Mouse (Mus musculus): ENCODE data around the gene Cdx2.

Cdx2 gene

DNA sequence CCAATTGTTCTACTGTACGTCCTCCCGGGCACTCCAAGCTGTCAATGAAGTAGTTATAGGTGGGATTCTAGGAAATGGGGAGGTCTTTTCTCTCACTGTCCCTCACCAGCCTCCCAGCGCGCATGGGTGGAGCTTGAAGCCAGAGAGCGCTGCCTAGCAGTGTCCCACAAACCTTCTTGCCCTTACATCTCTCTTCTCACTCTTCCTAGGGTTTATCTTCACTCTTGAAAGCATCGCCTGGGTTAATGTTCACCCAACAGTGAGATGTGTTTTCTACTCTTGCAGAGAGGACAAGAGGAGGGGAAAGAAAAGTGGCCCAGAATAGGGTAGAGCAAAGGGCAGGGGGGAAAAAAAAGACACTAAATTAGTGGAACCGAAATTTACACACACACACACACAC, 10.3 kb upstream of the Cdx2 start:
- no peak for DNase-seq (ENCODE audit: low read depth in 2 of 2, low spot score in 2 of 2)

DNA sequence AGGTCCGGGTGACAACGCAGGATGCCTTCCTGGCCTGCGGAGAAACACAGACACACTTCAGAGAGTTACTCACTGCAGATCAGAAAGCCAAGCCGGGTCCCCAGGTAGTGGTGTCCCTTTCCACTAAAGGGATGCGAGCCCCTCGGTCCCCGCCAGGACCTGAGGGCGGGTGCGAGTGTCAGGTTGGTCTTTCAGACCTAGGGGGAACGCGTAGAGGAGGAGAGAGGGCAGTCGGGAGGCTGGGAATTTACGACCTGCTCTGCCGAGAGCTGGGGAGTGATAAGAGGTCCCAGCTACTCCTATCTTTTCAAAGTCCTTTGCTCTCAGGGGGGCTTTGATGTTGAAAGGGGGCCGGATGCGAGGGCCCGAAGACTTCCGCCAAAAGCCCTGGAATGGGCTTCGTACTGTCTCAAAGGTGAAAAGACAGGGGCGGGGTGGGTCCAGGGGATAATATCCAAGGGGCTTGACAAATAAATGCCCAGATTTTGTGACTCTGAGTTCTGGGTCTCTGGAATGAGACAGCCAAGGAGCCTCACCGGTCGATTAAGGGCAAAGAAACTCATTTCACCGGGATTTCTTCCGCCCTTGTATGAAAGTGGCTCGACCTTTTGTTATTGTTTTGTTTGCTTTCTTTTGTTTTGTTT, 8.5 kb upstream of the Cdx2 start:
- DNase-seq (ENCODE audit: low read depth in 2 of 2, low spot score in 2 of 2): no peak

DNA sequence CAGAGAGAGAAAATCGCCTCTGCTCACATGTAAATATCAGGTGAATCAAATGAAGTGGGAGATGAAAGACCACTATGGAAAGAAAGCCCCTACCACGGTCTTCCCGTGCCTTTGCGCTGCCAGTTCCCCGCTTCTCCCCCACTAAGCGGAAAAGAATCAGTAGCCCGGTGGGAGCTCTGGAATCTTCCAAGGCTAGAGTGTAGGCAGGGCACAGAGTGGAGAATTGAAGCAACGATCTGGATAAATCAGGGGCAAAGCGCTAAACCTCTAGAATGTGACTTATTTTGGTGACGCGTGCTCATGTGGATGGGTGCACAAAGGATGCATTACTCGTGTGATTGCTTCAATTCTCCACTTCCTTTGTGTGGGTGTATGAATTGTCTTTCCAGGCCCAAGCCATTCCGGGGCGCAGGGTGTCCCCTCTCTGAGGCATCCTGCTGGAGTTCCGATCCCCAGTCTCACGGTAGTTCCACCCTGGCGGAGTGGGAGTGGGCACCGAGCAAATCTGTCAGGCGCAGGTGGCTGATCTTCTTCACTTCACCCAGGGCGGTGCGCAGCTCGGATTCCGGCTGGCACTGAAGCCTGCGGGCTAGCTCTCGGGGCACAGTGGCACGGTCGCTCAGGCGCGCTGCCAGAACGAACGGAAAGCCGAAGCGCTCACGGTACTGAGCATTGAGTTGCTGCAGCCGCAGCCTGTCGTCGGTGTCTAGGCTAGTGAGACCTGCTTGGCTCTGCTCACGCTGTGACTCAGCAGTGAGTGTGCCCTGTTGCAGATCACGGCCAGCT, 7.8 kb upstream of the Cdx2 start:
- DNase-seq (ENCODE audit: low read depth in 2 of 2, low spot score in 2 of 2): no peak

DNA sequence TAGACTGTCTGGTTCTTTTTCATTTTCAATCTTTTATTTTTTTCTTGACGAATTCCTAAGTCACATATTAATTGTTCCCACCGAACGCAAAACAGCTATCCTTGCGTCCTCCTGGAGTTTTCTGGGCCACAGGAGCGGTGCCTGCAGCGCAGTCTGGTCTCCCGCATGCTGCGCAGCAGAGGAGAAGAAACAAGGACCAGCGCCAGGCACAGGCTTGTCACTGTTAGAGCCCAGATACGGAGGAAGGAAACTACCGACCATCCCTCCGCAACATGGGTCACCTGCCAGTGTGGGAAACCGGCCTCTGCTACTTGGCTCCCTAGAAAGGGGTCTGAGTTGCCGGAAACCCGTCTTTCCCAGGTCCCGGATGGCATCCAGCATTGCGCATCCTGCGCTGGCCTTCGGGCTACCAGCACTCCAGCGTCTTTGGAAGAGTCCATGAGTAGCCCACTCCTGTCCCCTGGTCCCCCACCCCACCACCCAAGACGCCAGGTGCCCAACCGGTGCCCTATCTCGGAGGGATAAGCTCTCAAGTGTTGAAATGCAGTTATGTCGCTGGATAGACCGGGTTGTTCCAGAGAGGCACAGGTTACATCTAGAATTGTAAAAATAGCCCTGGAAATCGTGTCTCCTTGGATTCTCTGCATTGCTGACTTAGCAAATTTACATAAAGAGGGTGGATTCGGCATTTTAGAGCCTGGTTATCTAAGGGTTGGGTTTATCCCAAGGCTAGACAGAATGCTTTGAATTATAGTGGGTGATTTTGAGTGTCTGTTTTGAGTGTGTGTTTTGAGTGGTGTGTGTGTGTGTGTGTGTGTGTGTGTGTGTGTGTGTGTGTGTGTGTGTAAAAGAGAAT, 6.0 kb upstream of the Cdx2 start:
- no peak for DNase-seq (ENCODE audit: low read depth in 2 of 2, low spot score in 2 of 2)

DNA sequence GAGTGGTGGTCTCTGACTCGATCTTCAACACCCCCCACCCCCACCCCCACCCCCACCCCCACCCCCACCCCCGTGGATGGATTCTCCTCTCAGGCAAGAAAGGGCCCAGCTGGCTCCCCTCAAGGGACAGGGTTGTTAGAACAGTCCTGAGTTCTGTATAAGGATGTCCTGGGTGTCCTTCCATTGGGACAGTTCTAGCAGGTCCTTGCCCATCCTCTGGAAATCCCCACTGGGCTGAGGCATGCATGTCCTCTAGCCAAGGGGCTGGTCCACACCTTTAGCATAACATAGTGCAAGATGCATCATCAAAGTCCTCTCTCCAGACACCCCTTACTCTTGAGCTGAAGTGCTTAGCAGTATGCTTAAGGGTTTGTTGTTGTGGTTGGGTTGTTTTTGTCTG, 2.7 kb upstream of the Cdx2 start:
- DNase-seq (ENCODE audit: low read depth in 2 of 2, low spot score in 2 of 2): no peak

DNA sequence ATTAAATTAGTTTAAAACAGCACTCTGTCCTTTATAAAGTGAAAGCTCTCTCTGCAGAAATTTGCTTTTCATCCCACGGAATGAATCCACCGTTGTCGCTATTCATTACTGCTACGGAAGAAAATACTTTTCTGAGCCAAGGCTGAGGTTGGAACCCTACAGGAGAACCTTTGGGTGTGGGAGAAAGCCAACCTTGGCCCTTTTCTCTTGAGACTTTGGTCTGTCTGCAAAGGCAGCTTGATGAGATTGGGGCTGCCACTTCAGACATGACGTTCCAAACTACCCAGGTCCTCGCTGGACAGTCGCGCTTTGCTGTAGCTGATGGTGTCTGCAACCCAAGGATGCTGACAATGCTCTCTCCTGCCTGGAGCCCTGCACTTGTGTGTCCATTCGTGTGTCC, 1.4 kb upstream of the Cdx2 start:
- DNase-seq (ENCODE audit: low read depth in 2 of 2, low spot score in 2 of 2): no peak

DNA sequence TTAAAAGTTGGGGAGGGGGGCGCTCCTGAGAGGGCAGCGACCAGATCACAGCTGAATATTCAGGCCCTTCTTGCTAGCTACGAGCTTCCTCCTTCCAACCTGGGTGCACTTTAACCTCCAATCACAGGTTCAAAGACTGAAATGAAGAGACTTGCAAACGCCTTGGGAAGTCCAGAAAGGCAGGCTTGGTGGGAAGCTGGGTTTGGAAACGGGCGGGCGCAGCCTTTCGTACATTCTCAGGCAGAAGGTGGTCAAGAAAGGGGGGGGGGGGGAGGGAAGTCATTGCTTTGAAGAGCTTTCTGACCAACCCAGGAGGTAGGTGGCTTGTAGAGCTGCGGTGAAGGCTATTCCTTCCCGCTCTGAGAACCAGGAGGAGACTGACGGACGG, 322 bp upstream of the Cdx2 start:
- DNase-seq (ENCODE audit: low read depth in 2 of 2, low spot score in 2 of 2): no peak

DNA sequence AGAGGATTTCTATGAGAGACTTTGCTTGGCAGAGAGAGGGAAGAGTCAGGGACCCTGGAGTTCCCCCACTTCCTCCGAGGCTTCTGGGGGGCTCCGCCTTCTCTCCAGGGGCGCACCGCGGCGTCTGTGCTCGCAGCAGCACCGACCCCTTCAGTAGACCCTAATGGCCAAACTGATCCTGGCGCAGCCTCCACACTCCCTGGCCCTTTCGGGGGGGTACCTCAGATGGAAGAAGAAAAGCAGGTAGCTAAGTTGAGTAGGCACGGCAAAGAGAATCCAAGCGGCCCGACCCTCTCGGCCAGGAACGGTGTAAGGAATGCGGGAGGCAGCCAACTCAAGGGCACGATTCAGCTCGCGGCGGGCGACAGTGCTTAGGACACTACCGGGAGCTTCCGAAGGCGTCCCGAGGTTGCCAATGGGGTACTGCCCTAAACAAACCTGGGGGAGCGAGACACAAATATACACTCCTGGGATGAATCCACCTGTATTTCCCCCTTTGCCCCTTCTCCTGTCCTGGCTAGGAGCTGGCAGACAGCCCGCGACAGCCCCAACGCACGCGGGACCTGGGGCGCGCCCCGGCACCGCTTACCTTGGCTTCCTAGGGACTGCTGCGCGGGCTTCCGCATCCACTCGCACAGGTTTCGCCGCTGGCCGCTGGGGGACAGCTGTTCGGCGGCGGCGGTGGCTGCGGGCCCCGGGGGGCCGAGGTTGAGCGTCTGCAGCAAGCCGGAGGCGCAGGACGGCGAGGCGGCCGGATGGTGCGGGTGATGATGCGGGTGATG, 1.0 kb downstream of the Cdx2 start:
- DNase-seq (ENCODE audit: low read depth in 2 of 2, low spot score in 2 of 2): no peak

DNA sequence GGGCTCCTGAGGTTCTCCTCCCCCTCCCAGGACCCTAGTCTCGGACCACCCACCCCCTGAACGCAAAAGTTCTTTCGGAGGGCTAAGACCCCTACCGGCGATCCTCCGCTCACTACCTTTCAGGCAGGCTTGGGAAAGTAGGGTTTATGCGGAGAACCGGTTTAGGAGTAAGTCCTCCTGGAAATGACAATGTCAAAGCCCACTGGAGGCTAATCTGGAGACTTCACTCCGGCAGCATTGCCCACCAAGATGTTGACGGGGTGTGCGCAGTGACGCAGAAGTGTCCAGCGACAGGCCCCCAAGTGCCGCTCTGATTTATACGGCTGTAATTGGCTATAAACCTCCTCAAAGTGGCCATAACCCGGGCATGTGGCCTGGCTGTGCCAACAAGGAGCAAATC, 1.9 kb downstream of the Cdx2 start:
- no peak for DNase-seq (ENCODE audit: low read depth in 2 of 2, low spot score in 2 of 2)

DNA sequence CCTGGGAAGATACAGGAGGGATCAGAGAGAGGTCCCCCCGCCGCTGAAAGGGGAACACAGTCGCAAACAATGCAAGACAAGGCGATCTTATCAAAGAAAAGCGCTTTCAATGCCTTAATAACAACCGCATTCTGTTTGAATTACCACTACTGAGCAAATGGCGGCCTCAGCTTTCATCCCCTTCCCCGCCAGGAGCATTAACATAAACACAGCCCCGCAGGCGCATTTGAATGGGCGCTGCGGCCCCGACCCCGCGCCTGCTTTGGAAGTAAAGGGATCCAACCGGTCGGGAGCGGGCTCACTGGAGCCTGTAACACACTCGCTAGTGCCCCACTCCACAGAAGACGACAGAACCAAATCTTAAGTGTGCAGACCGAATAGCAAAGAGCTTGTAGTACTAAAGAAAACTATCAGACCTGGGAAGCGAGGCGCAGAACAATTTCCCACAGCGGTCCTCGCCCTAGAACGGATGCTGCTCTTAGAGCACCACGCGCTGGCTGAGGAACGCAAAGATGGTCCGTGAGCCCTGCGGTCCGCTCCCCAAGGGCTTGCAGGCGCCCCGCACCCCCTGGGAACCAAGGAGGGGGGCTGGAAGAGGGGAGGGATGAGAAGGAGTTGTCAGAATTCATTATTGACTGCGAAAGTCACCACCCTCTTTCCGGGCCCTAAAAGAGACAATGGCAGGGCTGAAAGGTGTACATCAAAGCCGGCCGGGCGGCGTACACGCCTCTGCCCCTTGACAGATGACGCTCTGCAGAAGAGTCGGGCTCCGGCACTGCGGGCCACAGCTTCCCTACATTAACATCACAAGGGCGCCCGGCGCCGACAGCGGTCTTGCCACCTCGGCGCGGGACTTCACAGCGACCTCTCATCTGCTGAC, 2.6 kb downstream of the Cdx2 start:
- no peak for DNase-seq (ENCODE audit: low read depth in 2 of 2, low spot score in 2 of 2)

DNA sequence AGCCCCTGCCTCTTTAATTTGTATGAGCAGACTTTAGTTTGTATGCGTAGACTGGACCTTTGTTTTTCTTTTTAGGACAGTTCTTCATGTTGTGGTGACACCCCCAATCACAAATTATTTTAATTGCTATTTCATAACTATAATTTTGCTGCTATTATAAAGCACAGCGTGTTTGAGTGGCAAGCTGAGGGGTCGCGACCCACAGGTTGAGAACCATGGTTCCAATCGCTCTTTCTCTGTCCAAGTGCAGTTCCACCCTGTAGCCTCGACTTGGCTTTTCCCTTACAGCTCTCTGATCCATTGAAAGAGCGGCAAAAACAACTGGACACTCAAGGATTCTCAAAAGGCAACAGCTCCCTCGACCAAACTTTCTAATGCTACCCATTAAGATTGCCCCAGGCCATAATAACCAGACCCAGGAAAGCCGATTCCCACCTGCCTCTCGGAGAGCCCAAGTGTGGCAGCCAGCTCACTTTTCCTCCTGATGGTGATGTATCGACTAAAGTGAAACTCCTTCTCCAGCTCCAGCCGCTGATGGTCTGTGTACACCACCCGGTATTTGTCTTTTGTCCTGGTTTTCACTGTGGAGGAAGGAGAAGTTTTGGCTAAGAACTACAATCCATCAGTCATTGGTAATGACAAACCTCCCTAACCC, 4.2 kb downstream of the Cdx2 start:
- no peak for DNase-seq (ENCODE audit: low read depth in 2 of 2, low spot score in 2 of 2)

DNA sequence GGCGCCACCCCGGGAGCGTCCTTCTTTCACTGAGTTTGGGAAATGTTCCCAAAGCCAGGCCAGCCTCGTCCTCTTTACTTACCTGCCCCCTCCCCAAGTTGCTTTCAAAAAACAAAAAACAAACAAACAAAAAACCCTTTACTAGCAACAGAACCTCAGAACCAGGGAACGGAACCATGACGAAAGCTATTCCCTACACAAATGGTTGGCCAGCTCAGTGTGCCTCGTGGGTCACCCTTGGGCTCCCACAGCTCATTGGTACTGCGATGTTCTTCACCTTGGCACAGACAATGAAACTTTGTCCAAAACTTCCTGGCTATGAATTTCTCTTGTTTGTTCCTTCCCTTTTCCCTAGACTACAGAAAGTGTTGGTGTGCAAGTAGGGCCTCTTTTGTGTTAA, 4.9 kb downstream of the Cdx2 start:
- DNase-seq (ENCODE audit: low read depth in 2 of 2, low spot score in 2 of 2): no peak

DNA sequence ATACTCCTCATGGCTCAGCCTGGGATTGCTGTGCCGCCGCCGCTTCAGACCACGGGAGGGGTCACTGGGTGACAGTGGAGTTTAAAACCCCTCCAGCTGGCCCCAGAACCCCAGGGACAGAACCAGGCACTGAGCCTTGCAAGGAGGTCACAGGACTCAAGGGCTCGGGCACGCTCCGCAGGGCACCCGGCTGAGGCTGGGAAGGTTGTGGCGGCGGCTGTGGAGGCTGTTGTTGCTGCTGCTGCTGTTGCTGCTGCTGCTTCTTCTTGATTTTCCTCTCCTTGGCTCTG, 5.3 kb downstream of the Cdx2 start:
- DNase-seq (ENCODE audit: low read depth in 2 of 2, low spot score in 2 of 2): no peak

DNA sequence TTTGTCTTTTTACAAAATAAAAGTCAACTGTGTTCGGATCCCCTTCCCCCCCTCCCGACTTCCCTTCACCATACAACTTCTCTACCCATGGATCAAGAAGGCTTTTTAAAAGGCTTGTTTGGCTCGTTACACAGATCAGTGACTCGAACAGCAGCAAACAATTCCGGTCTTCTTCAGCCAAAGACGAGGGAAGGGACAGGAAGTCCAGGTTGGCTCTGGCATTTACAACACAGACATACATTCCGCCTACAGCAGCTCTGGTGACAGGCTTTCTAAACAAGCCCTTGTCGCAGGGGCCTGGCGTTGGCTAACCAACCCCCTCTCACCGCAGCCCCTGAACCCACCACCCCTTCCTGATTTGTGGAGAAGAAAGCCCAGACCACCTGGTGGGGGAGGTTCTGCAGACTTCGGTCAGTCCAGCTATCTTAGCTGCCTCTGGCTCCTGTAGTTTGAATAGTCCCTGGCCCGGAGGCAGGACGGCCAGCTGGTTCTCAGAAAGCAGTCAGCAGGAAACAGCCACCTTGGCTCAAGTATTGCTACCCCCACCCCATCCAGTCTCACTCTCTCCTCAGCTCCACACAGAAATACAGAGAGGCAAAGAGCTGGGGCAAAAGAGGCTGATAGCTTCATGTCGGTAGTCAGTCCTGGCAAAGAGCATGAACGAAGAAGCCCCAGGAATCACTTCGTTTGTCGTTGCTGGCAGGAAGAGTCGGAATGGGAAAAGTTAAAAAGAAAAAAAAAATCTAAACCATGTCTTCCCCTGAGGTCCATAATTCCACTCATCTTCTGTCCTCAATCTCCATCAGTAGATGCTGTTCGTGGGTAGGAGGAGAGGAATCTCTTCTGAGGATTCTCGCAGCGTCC, 5.9 kb downstream of the Cdx2 start:
- no peak for DNase-seq (ENCODE audit: low read depth in 2 of 2, low spot score in 2 of 2)

DNA sequence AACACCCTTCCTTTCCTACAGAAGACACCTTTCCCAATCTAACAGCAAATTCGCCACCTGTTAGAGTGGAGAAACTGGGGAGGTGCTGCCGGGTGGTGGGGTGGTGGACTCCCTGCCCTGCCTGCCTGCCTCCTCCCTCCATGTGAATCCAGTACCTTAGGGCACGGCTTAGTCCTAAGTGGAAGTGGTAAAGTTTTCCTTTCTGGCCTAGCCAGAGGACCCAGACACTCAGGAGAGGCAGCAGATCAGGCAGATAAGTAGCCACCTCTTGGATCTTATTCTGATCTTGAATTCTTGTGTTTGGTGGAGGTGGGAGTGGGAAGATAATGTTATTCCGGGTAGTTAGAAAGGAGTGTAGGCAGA, 7.1 kb downstream of the Cdx2 start:
- DNase-seq (ENCODE audit: low read depth in 2 of 2, low spot score in 2 of 2): no peak

DNA sequence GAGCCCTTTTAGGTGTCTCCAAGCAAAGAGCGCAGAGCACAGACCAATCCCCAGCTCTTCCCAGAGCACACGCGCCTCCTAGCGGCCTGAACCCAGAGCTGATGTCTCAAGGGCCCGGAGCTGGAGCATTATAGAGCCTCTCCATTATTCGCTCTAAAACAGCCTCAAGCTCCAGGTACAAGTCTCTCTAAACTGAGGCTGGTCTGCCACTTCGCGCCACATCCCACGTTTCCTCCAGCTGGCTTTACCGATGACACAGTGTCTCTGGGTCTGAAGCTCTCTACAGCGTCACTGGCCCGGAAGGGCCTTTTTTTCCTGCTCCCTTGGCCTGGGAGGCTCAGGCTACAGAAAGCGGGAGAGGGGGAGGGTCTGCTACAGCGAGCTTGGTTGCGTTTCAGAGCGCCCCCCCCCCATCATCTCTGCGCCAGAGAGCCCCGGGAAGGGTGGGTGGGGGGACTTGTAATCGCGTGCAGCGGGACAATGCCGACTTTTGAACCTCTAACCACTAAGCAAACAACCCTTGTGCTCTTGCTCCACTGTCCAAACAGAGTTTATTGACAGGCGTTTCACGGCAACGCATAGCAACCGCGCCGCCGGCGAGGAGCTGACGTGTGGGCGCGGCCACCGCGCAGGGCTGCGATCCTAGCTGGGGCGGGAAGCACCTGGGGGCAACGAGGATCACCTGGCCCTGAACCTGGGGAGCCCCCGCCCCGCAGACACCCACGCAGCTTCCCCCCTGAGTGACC, 7.6 kb downstream of the Cdx2 start:
- peak in 1 of 2 experiments; percentile 12 for DNase-seq (ENCODE audit: low read depth in 2 of 2, low spot score in 2 of 2)

DNA sequence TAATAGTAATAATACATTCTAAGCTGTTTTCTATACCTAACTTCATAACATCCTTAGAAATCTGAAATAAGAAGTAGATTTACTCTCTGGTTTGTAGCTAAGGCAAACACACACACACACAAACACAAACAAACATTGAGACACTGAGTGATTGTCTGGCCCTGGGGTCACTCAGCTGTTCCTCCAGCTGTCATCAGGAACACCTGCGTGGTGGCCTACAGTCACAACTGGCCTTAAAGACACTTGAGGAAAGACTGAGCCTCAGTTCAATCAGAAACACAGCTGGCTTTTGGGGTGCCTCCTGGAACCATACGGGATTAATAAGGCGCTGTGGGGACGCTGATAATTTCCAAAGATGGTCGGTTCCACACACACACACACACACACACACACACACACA, 9.8 kb downstream of the Cdx2 start:
- DNase-seq (ENCODE audit: low read depth in 2 of 2, low spot score in 2 of 2): no peak

DNA sequence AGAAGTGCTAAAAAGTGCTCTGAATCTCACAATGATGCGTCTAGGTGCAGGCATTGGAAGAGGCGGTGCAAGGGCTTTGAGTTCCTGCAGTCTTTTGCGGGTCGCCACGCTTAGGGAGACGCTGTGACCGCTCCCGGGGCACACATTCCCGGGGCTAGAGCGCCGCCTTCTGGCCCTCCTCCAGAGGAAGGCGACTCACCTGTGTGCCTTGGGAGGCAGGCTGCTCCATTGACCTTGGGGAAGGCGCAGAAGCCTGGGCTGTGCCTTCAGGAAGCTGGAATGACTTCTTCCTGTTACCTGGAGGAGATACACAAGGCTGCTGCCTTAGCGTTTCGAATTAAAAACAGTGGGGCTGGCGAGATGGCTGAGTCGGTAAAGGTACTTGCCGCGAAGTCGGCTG, 12.9 kb downstream of the Cdx2 start:
- no peak for DNase-seq (ENCODE audit: low read depth in 2 of 2, low spot score in 2 of 2)
